Mouse (Mus musculus) bone marrow, adult 2 months (tissue): ENCODE measurements around the gene 0610010F05Rik.

Experiments
- CTCF ChIP-seq: fragments of 200-500 bp; IDR thresholded peaks from 2 replicates; pipeline ENCODE4 v1.5.1; 2011; ENCODE audit warnings: low read length, control low read depth; ENCODE audit not compliant: control insufficient read depth, insufficient read depth
- POLR2A ChIP-seq: fragments of 200-500 bp; IDR thresholded peaks from 2 replicates; pipeline ENCODE4 v1.6.1; 2011; ENCODE audit warnings: low read depth, mild to moderate bottlenecking, control low read depth, low read length, borderline replicate concordance; ENCODE audit not compliant: control insufficient read depth

- TF ChIP-seq CTCF (no peak), POLR2A (no peak)
Measured at GRCm38 (mm10) chr11:23664232-23664631, 30.8 kb upstream of the 0610010F05Rik start.
